Mouse (Mus musculus) hindbrain, embryonic 13.5 days (tissue): ENCODE measurements around the gene Trak2. TPM values are rescaled to one million over a fixed set of nuclear protein-coding genes. Genes with fewer than 3 reads are reported as not detected.
"Not testable (repeated sequence)": the region's sequence is repeated elsewhere in the genome, so short reads cannot be mapped to it uniquely, and the experiment has no call there.

Experiments used
- ATAC-seq: fragments of 200-750 bp; cut with Nextera tagmentation; 2 replicates; pipeline ENCODE4 v1.8.0; 2017; ENCODE audit warnings: moderate TSS enrichment; ENCODE audit not compliant: low FRiP score
- H3K27ac ChIP-seq: fragments of 300-500 bp; sonication (generic); 2 replicates; pipeline ENCODE4 v1.5.1; 2015; ENCODE audit warnings: inconsistent platforms, mild to moderate bottlenecking, moderate library complexity
- H3K27me3 ChIP-seq: fragments of 300-500 bp; sonication (generic); 2 replicates; pipeline ENCODE4 v1.6.1; 2015; ENCODE audit warnings: mild to moderate bottlenecking, inconsistent platforms
- H3K36me3 ChIP-seq: fragments of 300-500 bp; sonication (generic); 2 replicates; pipeline ENCODE4 v1.6.1; 2015; ENCODE audit warnings: mild to moderate bottlenecking, inconsistent platforms
- H3K4me1 ChIP-seq: fragments of 300-500 bp; sonication (generic); replicated peaks from 2 replicates; pipeline ENCODE4 v1.6.1; 2015; ENCODE audit warnings: inconsistent platforms
- H3K4me2 ChIP-seq: fragments of 300-500 bp; sonication (generic); 2 replicates; pipeline ENCODE4 v1.6.1; 2015; ENCODE audit warnings: inconsistent platforms, mild to moderate bottlenecking, moderate library complexity
- H3K4me3 ChIP-seq: fragments of 300-500 bp; sonication (generic); 2 replicates; pipeline ENCODE4 v1.5.1; 2015; ENCODE audit warnings: mild to moderate bottlenecking, inconsistent platforms
- H3K9ac ChIP-seq: fragments of 300-500 bp; sonication (generic); 2 replicates; pipeline ENCODE4 v1.6.1; 2015; ENCODE audit warnings: mild to moderate bottlenecking, inconsistent platforms
- H3K9me3 ChIP-seq: fragments of 300-500 bp; sonication (generic); 2 replicates; pipeline ENCODE4 v1.6.1; 2016; ENCODE audit warnings: inconsistent platforms
- WGBS: fragments of 180-500 bp; shearing (Covaris S2); methylation state at CpG from one replicate; pipeline ENCODE4 v1.1.7; 2015; 5-methylcytosine and 5-hydroxymethylcytosine counted together
- polyA plus RNA-seq: library from polyadenylated mRNA; unstranded; fragments of >200 nt; fragmentation: Nextera tagmentation; extraction: Ambion mirVana; gene quantifications from 2 replicates; pipeline ENCODE4 v1.2.1, GENCODE M21; 2015

Gene Trak2
- polyA plus RNA-seq, 1 experiment from 2014 or later: 18.7 TPM

DNA sequence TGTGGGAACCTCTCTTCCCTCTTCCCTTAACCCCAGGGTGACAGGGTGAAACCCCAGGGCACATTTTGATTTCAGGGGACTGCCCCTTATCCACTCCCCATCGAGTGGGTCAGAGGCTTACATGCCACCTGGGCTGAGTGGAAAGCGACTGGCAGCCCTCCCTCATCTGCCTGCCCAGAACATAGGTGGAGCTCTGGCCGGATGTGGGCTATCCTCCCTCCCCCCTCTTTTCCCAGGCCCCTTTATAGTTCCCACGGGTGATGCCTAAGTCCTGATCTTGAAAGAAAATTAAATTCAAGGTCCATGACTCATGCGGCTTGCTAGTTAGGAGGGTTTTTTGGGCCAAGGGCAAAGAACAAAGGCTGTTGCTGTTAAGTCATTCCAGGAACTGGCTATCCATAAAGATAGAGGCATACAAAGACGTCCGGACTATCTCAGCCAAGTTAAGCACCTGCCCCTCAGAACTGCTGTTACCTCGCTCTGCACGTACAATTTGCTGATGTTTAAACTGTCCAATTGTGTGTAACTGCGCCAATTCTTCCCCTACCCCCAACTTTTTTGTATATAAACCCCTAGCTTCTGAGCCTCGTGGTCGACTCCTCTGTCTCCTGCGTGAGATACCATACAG lies 113.4 kb downstream of the Trak2 start:
- H3K4me2 ChIP-seq, H3K27me3 ChIP-seq, H3K27ac ChIP-seq, H3K4me3 ChIP-seq, H3K9ac ChIP-seq, ATAC-seq, H3K4me1 ChIP-seq, H3K36me3 ChIP-seq, H3K9me3 ChIP-seq: not testable (repeated sequence)
- 84% methylated on average over 13 of the region's 13 CpGs for WGBS

DNA sequence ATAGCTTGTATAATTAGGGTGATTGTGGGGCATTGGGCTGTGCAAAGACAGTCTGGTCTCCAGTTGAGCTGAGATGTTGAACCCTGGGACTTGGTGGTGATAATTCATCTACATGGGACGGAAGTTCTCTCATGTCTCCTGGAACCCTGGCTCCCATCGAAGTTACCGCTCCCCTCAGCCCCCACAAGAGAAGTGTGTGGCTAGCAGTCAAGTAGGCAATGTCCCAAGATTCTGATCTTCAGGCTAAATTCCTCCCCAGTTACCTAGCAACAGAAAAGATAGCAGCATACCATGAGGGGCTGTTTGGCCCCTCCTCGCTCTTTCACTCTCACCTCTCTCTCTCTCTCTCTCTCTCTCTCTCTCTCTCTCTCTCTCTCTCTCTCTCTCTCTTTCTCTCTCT lies 114.1 kb downstream of the Trak2 start:
- H3K4me1 ChIP-seq, H3K9me3 ChIP-seq, H3K4me2 ChIP-seq, H3K27me3 ChIP-seq, ATAC-seq, H3K9ac ChIP-seq, H3K36me3 ChIP-seq, H3K27ac ChIP-seq, H3K4me3 ChIP-seq: not testable (repeated sequence)
- 70% methylated on average over 4 of the region's 4 CpGs for WGBS

GRCm38 (mm10) chr1:58856811-58857210 lies 116.4 kb downstream of the Trak2 start:
- H3K36me3 ChIP-seq, H3K9me3 ChIP-seq, ATAC-seq, H3K9ac ChIP-seq, H3K27ac ChIP-seq, H3K4me1 ChIP-seq, H3K4me2 ChIP-seq, H3K27me3 ChIP-seq, H3K4me3 ChIP-seq: not testable (repeated sequence)
- 91% methylated on average over 3 of the region's 3 CpGs for WGBS

Other genes with a start within 250 kb of the Trak2 start
- gene Casp8, start 178.1 kb downstream of the Trak2 start, polyA plus RNA-seq: 6.9 and 8.2 TPM in 2 replicates
- gene Stradb, start 92 bp upstream of the Trak2 start, polyA plus RNA-seq: 84.7 and 85.4 TPM in 2 replicates
- gene C2cd6, start 121.5 kb upstream of the Trak2 start, polyA plus RNA-seq: 0.12 TPM in 1 of 2 replicates, not detected in the other
- 40.1 TPM in 2 replicates for gene Tmem237, start 147.0 kb upstream of the Trak2 start, polyA plus RNA-seq
- gene Mpp4, start 190.0 kb upstream of the Trak2 start, polyA plus RNA-seq: 0.65 and 0.71 TPM in 2 replicates